Mouse (Mus musculus): ENCODE results near the gene Tmem231. TPM values are rescaled to one million over a fixed set of nuclear protein-coding genes. Genes with fewer than 3 reads are reported as not detected.

The Tmem231 gene
- polyA plus RNA-seq, 1 experiment from 2014 or later, result 21.9 TPM

- no peak for ATAC-seq (ENCODE audit: low FRiP score)
- WGBS, result 81% methylated on average over 7 of the region's 7 CpGs
Observed at GRCm38 (mm10) chr8:111964849-111965561, 31.3 kb upstream of the Tmem231 start.

GRCm38 (mm10) chr8:111964351-111964750 is 30.7 kb upstream of the Tmem231 start:
- ATAC-seq (ENCODE audit: low FRiP score) (no peak), DNase-seq (ENCODE audit: low spot score, missing footprints) (no peak)
- Histone ChIP-seq H3K4me1 (ENCODE audit: control insufficient read depth, insufficient read depth, low read length) (no peaks in the 10 kb centered on the region), H3K36me3 (ENCODE audit: control insufficient read depth, insufficient read depth, low read length) (no peaks in the 10 kb centered on the region), H3K9me3 (ENCODE audit: control insufficient read depth, low read length) (no peaks in the 10 kb centered on the region), H3K27ac (ENCODE audit: low read depth, low read length) (no peak overlapping the region), H3K4me2 (no peak overlapping the region), H3K9ac (ENCODE audit: low read length) (no peak overlapping the region), H3K4me3 (ENCODE audit: low read depth, low read length) (no peak overlapping the region), H3K27me3 (ENCODE audit: control insufficient read depth, insufficient read depth, low read length) (no peaks in the 10 kb centered on the region)
- WGBS, result 64% methylated on average over 5 of the region's 5 CpGs

More at GRCm38 (mm10) chr8:111964849-111965561, 31.3 kb upstream of the Tmem231 start:
- Histone ChIP-seq H3K9ac (ENCODE audit: low read length) (no peak overlapping the region), H3K27ac (ENCODE audit: low read depth, low read length) (no peak overlapping the region), H3K4me1 (ENCODE audit: control insufficient read depth, insufficient read depth, low read length) (no peaks in the 10 kb centered on the region), H3K27me3 (ENCODE audit: control insufficient read depth, insufficient read depth, low read length) (no peaks in the 10 kb centered on the region), H3K36me3 (ENCODE audit: control insufficient read depth, insufficient read depth, low read length) (no peaks in the 10 kb centered on the region), H3K4me3 (ENCODE audit: low read depth, low read length) (no peak overlapping the region), H3K4me2 (no peak overlapping the region), H3K9me3 (ENCODE audit: control insufficient read depth, low read length) (no peaks in the 10 kb centered on the region)
- no peak for DNase-seq (ENCODE audit: low spot score, missing footprints)

GRCm38 (mm10) chr8:111963546-111963945 is 29.9 kb upstream of the Tmem231 start:
- no peak overlapping the region for H3K4me2 ChIP-seq

GRCm38 (mm10) chr8:111963091-111963490 is 29.4 kb upstream of the Tmem231 start:
- 72% methylated on average over 10 of the region's 10 CpGs for WGBS
- ATAC-seq (ENCODE audit: low FRiP score) (no peak), DNase-seq (ENCODE audit: low spot score, missing footprints) (no peak)
- Histone ChIP-seq H3K27ac (ENCODE audit: low read depth, low read length) (no peak overlapping the region), H3K4me1 (ENCODE audit: control insufficient read depth, insufficient read depth, low read length) (no peaks in the 10 kb centered on the region), H3K36me3 (ENCODE audit: control insufficient read depth, insufficient read depth, low read length) (no peaks in the 10 kb centered on the region; the same call in 1 of the 2 replicates), H3K9ac (ENCODE audit: low read length) (no peak overlapping the region), H3K27me3 (ENCODE audit: control insufficient read depth, insufficient read depth, low read length) (no peaks in the 10 kb centered on the region), H3K9me3 (ENCODE audit: control insufficient read depth, low read length) (no peaks in the 10 kb centered on the region), H3K4me3 (ENCODE audit: low read depth, low read length) (no peak overlapping the region), H3K4me2 (no peak overlapping the region)

More at GRCm38 (mm10) chr8:111963546-111963945, 29.9 kb upstream of the Tmem231 start:
- Histone ChIP-seq H3K4me3 (ENCODE audit: low read depth, low read length) (no peak overlapping the region), H3K9me3 (ENCODE audit: control insufficient read depth, low read length) (no peaks in the 10 kb centered on the region), H3K9ac (ENCODE audit: low read length) (no peak overlapping the region), H3K36me3 (ENCODE audit: control insufficient read depth, insufficient read depth, low read length) (no peaks in the 10 kb centered on the region; the same call in 1 of the 2 replicates), H3K27ac (ENCODE audit: low read depth, low read length) (no peak overlapping the region), H3K27me3 (ENCODE audit: control insufficient read depth, insufficient read depth, low read length) (no peaks in the 10 kb centered on the region), H3K4me1 (ENCODE audit: control insufficient read depth, insufficient read depth, low read length) (no peaks in the 10 kb centered on the region)
- ATAC-seq (ENCODE audit: low FRiP score) (no peak), DNase-seq (ENCODE audit: low spot score, missing footprints) (no peak)
- WGBS, result 74% methylated on average over 4 of the region's 4 CpGs

GRCm38 (mm10) chr8:111962589-111962988 is 28.9 kb upstream of the Tmem231 start:
- Histone ChIP-seq H3K4me3 (ENCODE audit: low read depth, low read length) (no peak overlapping the region), H3K36me3 (ENCODE audit: control insufficient read depth, insufficient read depth, low read length) (peaks cover 2% of the 10 kb centered on the region; the same call in 1 of the 2 replicates), H3K9ac (ENCODE audit: low read length) (no peak overlapping the region), H3K4me1 (ENCODE audit: control insufficient read depth, insufficient read depth, low read length) (no peaks in the 10 kb centered on the region), H3K4me2 (no peak overlapping the region), H3K27me3 (ENCODE audit: control insufficient read depth, insufficient read depth, low read length) (no peaks in the 10 kb centered on the region), H3K27ac (ENCODE audit: low read depth, low read length) (no peak overlapping the region), H3K9me3 (ENCODE audit: control insufficient read depth, low read length) (no peaks in the 10 kb centered on the region)
- WGBS, result 93% methylated on average over 1 of the region's 1 CpGs
- DNase-seq (ENCODE audit: low spot score, missing footprints), result no peak
- no peak for ATAC-seq (ENCODE audit: low FRiP score)

- Histone ChIP-seq H3K4me2 (no peak overlapping the region), H3K9ac (ENCODE audit: low read length) (no peak overlapping the region), H3K27ac (ENCODE audit: low read depth, low read length) (no peak overlapping the region), H3K4me3 (ENCODE audit: low read depth, low read length) (no peak overlapping the region), H3K9me3 (ENCODE audit: control insufficient read depth, low read length) (no peaks in the 10 kb centered on the region), H3K36me3 (ENCODE audit: control insufficient read depth, insufficient read depth, low read length) (peaks cover 6% of the 10 kb centered on the region; the same call in 1 of the 2 replicates), H3K27me3 (ENCODE audit: control insufficient read depth, insufficient read depth, low read length) (no peaks in the 10 kb centered on the region), H3K4me1 (ENCODE audit: control insufficient read depth, insufficient read depth, low read length) (no peaks in the 10 kb centered on the region)
- 77% methylated on average over 3 of the region's 3 CpGs for WGBS
- no peak for DNase-seq (ENCODE audit: low spot score, missing footprints)
- ATAC-seq (ENCODE audit: low FRiP score), result 0 out of 2 replicates have a peak, but pooled peaks have one; percentile 40
Observed at GRCm38 (mm10) chr8:111961330-111961729, 27.6 kb upstream of the Tmem231 start.

GRCm38 (mm10) chr8:111960591-111961321 is 27.1 kb upstream of the Tmem231 start:
- Histone ChIP-seq H3K27ac (ENCODE audit: low read depth, low read length) (no peak overlapping the region), H3K4me2 (no peak overlapping the region), H3K9me3 (ENCODE audit: control insufficient read depth, low read length) (no peaks in the 10 kb centered on the region), H3K9ac (ENCODE audit: low read length) (no peak overlapping the region), H3K36me3 (ENCODE audit: control insufficient read depth, insufficient read depth, low read length) (peaks cover 6% of the 10 kb centered on the region; the same call in 1 of the 2 replicates), H3K4me1 (ENCODE audit: control insufficient read depth, insufficient read depth, low read length) (no peaks in the 10 kb centered on the region), H3K27me3 (ENCODE audit: control insufficient read depth, insufficient read depth, low read length) (no peaks in the 10 kb centered on the region), H3K4me3 (ENCODE audit: low read depth, low read length) (no peak overlapping the region)
- DNase-seq (ENCODE audit: low spot score, missing footprints) (no peak), ATAC-seq (ENCODE audit: low FRiP score) (no peak)
- WGBS, result 70% methylated on average over 15 of the region's 15 CpGs

- Histone ChIP-seq H3K27ac (ENCODE audit: low read depth, low read length) (no peak overlapping the region), H3K4me2 (no peak overlapping the region), H3K4me1 (ENCODE audit: control insufficient read depth, insufficient read depth, low read length) (no peaks in the 10 kb centered on the region), H3K9me3 (ENCODE audit: control insufficient read depth, low read length) (no peaks in the 10 kb centered on the region), H3K9ac (ENCODE audit: low read length) (no peak overlapping the region), H3K36me3 (ENCODE audit: control insufficient read depth, insufficient read depth, low read length) (peaks cover 9% of the 10 kb centered on the region; the same call in 1 of the 2 replicates), H3K4me3 (ENCODE audit: low read depth, low read length) (no peak overlapping the region), H3K27me3 (ENCODE audit: control insufficient read depth, insufficient read depth, low read length) (no peaks in the 10 kb centered on the region)
- WGBS, result 89% methylated on average over 2 of the region's 2 CpGs
- ATAC-seq (ENCODE audit: low FRiP score), result no peak
- DNase-seq (ENCODE audit: low spot score, missing footprints), result no peak
Observed at GRCm38 (mm10) chr8:111957231-111957630, 23.6 kb upstream of the Tmem231 start.

GRCm38 (mm10) chr8:111955879-111956278 is 22.2 kb upstream of the Tmem231 start:
- H3K4me3 ChIP-seq (ENCODE audit: low read depth, low read length), result no peak overlapping the region
- no peaks in the 10 kb centered on the region for H3K4me1 ChIP-seq (ENCODE audit: control insufficient read depth, insufficient read depth, low read length)
- no peaks in the 10 kb centered on the region for H3K27me3 ChIP-seq (ENCODE audit: control insufficient read depth, insufficient read depth, low read length)
- WGBS, result 90% methylated on average over 5 of the region's 5 CpGs
- DNase-seq (ENCODE audit: low spot score, missing footprints), result no peak
- no peak for ATAC-seq (ENCODE audit: low FRiP score)
- H3K9me3 ChIP-seq (ENCODE audit: control insufficient read depth, low read length), result no peaks in the 10 kb centered on the region
- H3K36me3 ChIP-seq (ENCODE audit: control insufficient read depth, insufficient read depth, low read length), result peaks cover 9% of the 10 kb centered on the region; the same call in 1 of the 2 replicates
- no peak overlapping the region for H3K27ac ChIP-seq (ENCODE audit: low read depth, low read length)
- no peak overlapping the region for H3K4me2 ChIP-seq
- H3K9ac ChIP-seq (ENCODE audit: low read length), result no peak overlapping the region
